Mouse (Mus musculus): Measurements from ENCODE around the gene Nop14.

GRCm38 (mm10) chr5:34642932-34643331 is 17.0 kb downstream of the Nop14 start:
- TF ChIP-seq CTCF (IDR thresholded peaks at IDR 0.05; ENCODE audit: borderline replicate concordance, control insufficient read depth, extremely low read depth, insufficient read depth, low read length, poor library complexity) = no peak
- TF ChIP-seq POLR2A (IDR thresholded peaks at IDR 0.05; ENCODE audit: control insufficient read depth, extremely low read depth, insufficient read depth, low read length, poor library complexity) = no peak
